Mouse (Mus musculus) hindlimb bud, embryonic 11.5 days (tissue): ENCODE data around the gene Aicda.
"Not testable (repeated sequence)": the region's sequence is repeated elsewhere in the genome, so short reads cannot be mapped to it uniquely, and the experiment has no call there.

Experiments
- DNase-seq: peaks from one replicate; pipeline ENCODE4 v3.0.0-alpha.2; 2012; ENCODE audit warnings: low read depth, low spot score; ENCODE audit errors: extremely low spot score

The Aicda gene

GRCm38 (mm10) chr6:122554102-122554501 lies 501 bp downstream of the Aicda start:
- DNase-seq: no peak

GRCm38 (mm10) chr6:122555266-122555665 lies 1.7 kb downstream of the Aicda start:
- no peak for DNase-seq

- no peak for DNase-seq
Measured at GRCm38 (mm10) chr6:122556959-122557561, 3.5 kb downstream of the Aicda start.

- peak; percentile 89 for DNase-seq
Measured at GRCm38 (mm10) chr6:122560427-122560826, 6.8 kb downstream of the Aicda start.

- DNase-seq: no peak
Measured at GRCm38 (mm10) chr6:122561005-122561404, 7.4 kb downstream of the Aicda start.

GRCm38 (mm10) chr6:122562463-122562862 lies 8.9 kb downstream of the Aicda start:
- DNase-seq: peak; percentile 81

GRCm38 (mm10) chr6:122565070-122565784 lies 11.6 kb downstream of the Aicda start:
- DNase-seq: no peak

- DNase-seq: no peak
Measured at GRCm38 (mm10) chr6:122569113-122569512, 15.5 kb downstream of the Aicda start.

- DNase-seq: no peak
Measured at GRCm38 (mm10) chr6:122569762-122570161, 16.2 kb downstream of the Aicda start.

- no peak for DNase-seq
Measured at GRCm38 (mm10) chr6:122570695-122571616, 17.4 kb downstream of the Aicda start.

- no peak for DNase-seq
Measured at GRCm38 (mm10) chr6:122571617-122571959, 18.0 kb downstream of the Aicda start.

GRCm38 (mm10) chr6:122575037-122575436 lies 21.4 kb downstream of the Aicda start:
- DNase-seq: not testable (repeated sequence)

- DNase-seq: no peak
Measured at GRCm38 (mm10) chr6:122577030-122577429, 23.4 kb downstream of the Aicda start.

GRCm38 (mm10) chr6:122579086-122579485 lies 25.5 kb downstream of the Aicda start:
- DNase-seq: no peak

GRCm38 (mm10) chr6:122591027-122591758 lies 37.6 kb downstream of the Aicda start:
- DNase-seq: no peak

GRCm38 (mm10) chr6:122592905-122593304 lies 39.3 kb downstream of the Aicda start:
- DNase-seq: no peak

GRCm38 (mm10) chr6:122595637-122596036 lies 42.0 kb downstream of the Aicda start:
- no peak for DNase-seq

GRCm38 (mm10) chr6:122596608-122597007 lies 43.0 kb downstream of the Aicda start:
- no peak for DNase-seq

- no peak for DNase-seq
Measured at GRCm38 (mm10) chr6:122598014-122598413, 44.4 kb downstream of the Aicda start.

- no peak for DNase-seq
Measured at GRCm38 (mm10) chr6:122598436-122598835, 44.8 kb downstream of the Aicda start.
